Mouse (Mus musculus): Measurements from ENCODE around the gene Gng8. TPM values are rescaled to one million over a fixed set of nuclear protein-coding genes. Genes with fewer than 3 reads are reported as not detected.

The Gng8 gene
- polyA plus RNA-seq, 1 experiment, result 3.8 TPM

- no peaks in the 10 kb centered on the region for H3K27me3 ChIP-seq (ENCODE audit: control insufficient read depth, insufficient read depth, insufficient read length)
- peak within 1 kb of the TSS; percentile 60 for H3K4me2 ChIP-seq (ENCODE audit: low read depth)
- no peaks in the 10 kb centered on the region for H3K36me3 ChIP-seq (ENCODE audit: control insufficient read depth, insufficient read depth)
- H3K4me3 ChIP-seq, result peak within 1 kb of the TSS; percentile 44
- TF ChIP-seq MAX (IDR thresholded peaks at IDR 0.05; ENCODE audit: low read depth) (no peak), POLR2AphosphoS2 (IDR thresholded peaks at IDR 0.05; ENCODE audit: insufficient read length, low read depth) (peak; percentile 89), E2F4 (IDR thresholded peaks at IDR 0.05; ENCODE audit: insufficient read depth) (no peak), MYOD1 (IDR thresholded peaks at IDR 0.05; ENCODE audit: control insufficient read depth in 1 of 3, insufficient read length in 2 of 3, low read depth in 2 of 3) (peak in 2 of 3 experiments; percentile 76 to 79), POLR2A (IDR thresholded peaks at IDR 0.05; ENCODE audit: insufficient read length, low read depth) (peak; percentile 91), TCF12 (IDR thresholded peaks at IDR 0.05; ENCODE audit: insufficient read depth, poor library complexity, severe bottlenecking) (no peak), MYOG (IDR thresholded peaks at IDR 0.05; ENCODE audit: control insufficient read depth in 1 of 3, insufficient read depth in 1 of 3, insufficient read length in 2 of 3, low read depth in 2 of 3) (peak in 2 of 3 experiments; percentile 74 to 87), REST (IDR thresholded peaks at IDR 0.05; ENCODE audit: insufficient read depth, insufficient read length) (no peak)
- peaks cover 5% of the 10 kb centered on the region for H3K79me2 ChIP-seq (ENCODE audit: control insufficient read depth, insufficient read depth)
- H3ac ChIP-seq (ENCODE audit: control insufficient read depth, insufficient read length), result peak within 1 kb of the TSS; percentile 84
Observed at GRCm38 (mm10) chr7:16944061-16944807, 52.6 kb downstream of the Gng8 start, which contains the start of gene Pnmal2. Pnmal2 (plus strand) TSS chr7:16944682.

- peak overlapping the region; percentile 44 for H3K4me3 ChIP-seq
- H3K79me2 ChIP-seq (ENCODE audit: control insufficient read depth, insufficient read depth), result peaks cover 5% of the 10 kb centered on the region
- no peaks in the 10 kb centered on the region for H3K36me3 ChIP-seq (ENCODE audit: control insufficient read depth, insufficient read depth)
- peak overlapping the region; percentile 84 for H3ac ChIP-seq (ENCODE audit: control insufficient read depth, insufficient read length)
- TF ChIP-seq CEBPB (IDR thresholded peaks at IDR 0.05; ENCODE audit: insufficient read depth, poor library complexity, severe bottlenecking) (no peak), USF1 (IDR thresholded peaks at IDR 0.05; ENCODE audit: low read depth) (no peak)
- peak overlapping the region; percentile 60 for H3K4me2 ChIP-seq (ENCODE audit: low read depth)
- H3K27me3 ChIP-seq (ENCODE audit: control insufficient read depth, insufficient read depth, insufficient read length), result no peaks in the 10 kb centered on the region
Observed at GRCm38 (mm10) chr7:16944808-16945315, 53.3 kb downstream of the Gng8 start.

Other genes with a start within 250 kb of the Gng8 start
- not detected for gene Ceacam15, start 216.1 kb upstream of the Gng8 start, polyA plus RNA-seq (2012; fragmentation: generic; extraction: Trizol)
- not detected for gene Ceacam9, start 169.9 kb upstream of the Gng8 start, polyA plus RNA-seq (2012; fragmentation: generic; extraction: Trizol)
- gene Ap2s1, start 153.4 kb upstream of the Gng8 start, polyA plus RNA-seq (2012; fragmentation: generic; extraction: Trizol), result 247 TPM
- 113 TPM for gene Slc1a5, start 110.4 kb upstream of the Gng8 start, polyA plus RNA-seq (2012; fragmentation: generic; extraction: Trizol)
- 51.8 TPM for gene Strn4, start 75.9 kb upstream of the Gng8 start, polyA plus RNA-seq (2012; fragmentation: generic; extraction: Trizol)
- 26.7 TPM for gene Fkrp, start 75.1 kb upstream of the Gng8 start, polyA plus RNA-seq (2012; fragmentation: generic; extraction: Trizol)
- gene Prkd2, start 48.9 kb upstream of the Gng8 start, polyA plus RNA-seq (2012; fragmentation: generic; extraction: Trizol), result 4.7 TPM
- gene Dact3, start 16.5 kb upstream of the Gng8 start, polyA plus RNA-seq (2012; fragmentation: generic; extraction: Trizol), result 10.0 TPM
- gene Ptgir, start 14.7 kb downstream of the Gng8 start, polyA plus RNA-seq (2012; fragmentation: generic; extraction: Trizol), result 2.6 TPM
- gene Calm3, start 32.3 kb downstream of the Gng8 start, polyA plus RNA-seq (2012; fragmentation: generic; extraction: Trizol), result 336 TPM
- gene Pnmal2, start 52.9 kb downstream of the Gng8 start, polyA plus RNA-seq (2012; fragmentation: generic; extraction: Trizol), result 44.4 TPM
- gene Pnmal1, start 67.9 kb downstream of the Gng8 start, polyA plus RNA-seq (2012; fragmentation: generic; extraction: Trizol), result 0.05 TPM
- gene Gm42372, start 91.3 kb downstream of the Gng8 start, polyA plus RNA-seq (2012; fragmentation: generic; extraction: Trizol), result not detected
- 21.0 TPM for gene Ccdc8, start 100.9 kb downstream of the Gng8 start, polyA plus RNA-seq (2012; fragmentation: generic; extraction: Trizol)
- gene Ppp5c, start 136.1 kb downstream of the Gng8 start, polyA plus RNA-seq (2012; fragmentation: generic; extraction: Trizol), result 126 TPM
- gene Hif3a, start 170.6 kb downstream of the Gng8 start, polyA plus RNA-seq (2012; fragmentation: generic; extraction: Trizol), result 0.16 TPM
- gene Psg16, start 182.3 kb downstream of the Gng8 start, polyA plus RNA-seq (2012; fragmentation: generic; extraction: Trizol), result not detected